Mouse (Mus musculus) hindbrain, postnatal 0 days (tissue): ENCODE measurements around the gene Olfr152. TPM values are rescaled to one million over a fixed set of nuclear protein-coding genes. Genes with fewer than 3 reads are reported as not detected.

Experiments used
- ATAC-seq: fragments of 200-750 bp; cut with Nextera tagmentation; 2 replicates; pipeline ENCODE4 v1.8.0; 2017; ENCODE audit warnings: mild to moderate bottlenecking, moderate TSS enrichment, moderate library complexity
- DNase-seq: peaks from one replicate; pipeline ENCODE4 v3.0.0-alpha.2; 2015; ENCODE audit warnings: low spot score
- H3K27ac ChIP-seq: fragments of 300-500 bp; sonication (generic); 2 replicates; pipeline ENCODE4 v1.5.1; 2014; ENCODE audit warnings: mild to moderate bottlenecking
- H3K27me3 ChIP-seq: fragments of 300-500 bp; sonication (generic); 2 replicates; pipeline ENCODE4 v1.6.1; 2014; ENCODE audit warnings: low read length, mixed read lengths; ENCODE audit not compliant: insufficient read depth
- H3K36me3 ChIP-seq: fragments of 300-500 bp; sonication (generic); 2 replicates; pipeline ENCODE4 v1.6.1; 2014; ENCODE audit warnings: low read length, mixed read lengths; ENCODE audit not compliant: insufficient read depth
- H3K4me1 ChIP-seq: fragments of 300-500 bp; sonication (generic); 2 replicates; pipeline ENCODE4 v1.6.1; 2014; ENCODE audit warnings: antibody characterized with exemption, low read length, mixed read lengths; ENCODE audit not compliant: insufficient read depth
- H3K4me2 ChIP-seq: fragments of 300-500 bp; sonication (generic); 2 replicates; pipeline ENCODE4 v1.6.1; 2014; ENCODE audit warnings: low read depth, mild to moderate bottlenecking, low read length, moderate library complexity, mixed read lengths
- H3K4me3 ChIP-seq: fragments of 300-500 bp; sonication (generic); 2 replicates; pipeline ENCODE4 v1.5.1; 2014; ENCODE audit warnings: low read length
- H3K9ac ChIP-seq: fragments of 300-500 bp; sonication (generic); replicated peaks from 2 replicates; pipeline ENCODE4 v1.6.1; 2014; ENCODE audit warnings: mild to moderate bottlenecking, low read length, moderate library complexity, mixed read lengths
- H3K9me3 ChIP-seq: fragments of 300-500 bp; sonication (generic); 2 replicates; pipeline ENCODE4 v1.6.1; 2016; ENCODE audit warnings: low read length, mixed read lengths
- CTCF ChIP-seq: IDR thresholded peaks from 2 replicates; pipeline ENCODE4 v1.5.1; 2016; ENCODE audit warnings: antibody characterized with exemption, control low read depth, low read depth
- WGBS: fragments of 180-500 bp; shearing (Covaris S2); extraction: QIAGEN DNeasy Blood & Tissue Kit; methylation state at CpG from one replicate; pipeline ENCODE4 v1.1.7; 2014; 5-methylcytosine and 5-hydroxymethylcytosine counted together
- polyA plus RNA-seq: library from polyadenylated mRNA; unstranded; fragments of >200 nt; fragmentation: Nextera tagmentation; extraction: Ambion mirVana; gene quantifications from 2 replicates; pipeline ENCODE4 v1.2.1, GENCODE M21; 2015
- total RNA-seq: library from RNA; depleted of rRNA; stranded (reverse); fragments of >200 nt; gene quantifications from 2 replicates; pipeline ENCODE4 v1.2.3, GENCODE M21; 2014; rRNA removed

The Olfr152 gene
- total RNA-seq (not detected in 2 replicates), polyA plus RNA-seq (not detected in 2 replicates)

GRCm38 (mm10) chr2:87779183-87779582 is at the start of gene Olfr152:
TSS of gene Olfr152 (plus strand) at chr2:87779483.
- no peak for ATAC-seq
- Histone ChIP-seq H3K4me1 (no peaks in the 10 kb centered on the region), H3K36me3 (no peaks in the 10 kb centered on the region), H3K4me3 (no peak within 1 kb of the TSS), H3K27me3 (no peaks in the 10 kb centered on the region), H3K27ac (no peak within 1 kb of the TSS), H3K9me3 (no peaks in the 10 kb centered on the region), H3K9ac (no peak within 1 kb of the TSS), H3K4me2 (no peak within 1 kb of the TSS)
- WGBS, result 75% methylated on average over 4 of the region's 4 CpGs
- no peak for DNase-seq
- TF ChIP-seq CTCF, result no peak

- no peak for ATAC-seq
- no peak within 1 kb of the TSS for H3K9ac ChIP-seq
- no peak within 1 kb of the TSS for H3K4me2 ChIP-seq
- H3K4me1 ChIP-seq, result no peaks in the 10 kb centered on the region
- no peaks in the 10 kb centered on the region for H3K27me3 ChIP-seq
- no peaks in the 10 kb centered on the region for H3K9me3 ChIP-seq
- no peak for TF ChIP-seq CTCF
- WGBS, result 80% methylated on average over 1 of the region's 1 CpGs
- no peak within 1 kb of the TSS for H3K4me3 ChIP-seq
- no peak for DNase-seq
- no peak within 1 kb of the TSS for H3K27ac ChIP-seq
- H3K36me3 ChIP-seq, result no peaks in the 10 kb centered on the region
These were observed 39.4 kb upstream of the Olfr152 start, which contains the start of gene Olfr1138 for GRCm38 (mm10) chr2:87739878-87740277. TSS of gene Olfr1138 (minus strand) at chr2:87739978.

GRCm38 (mm10) chr2:87743452-87743851 is 35.8 kb upstream of the Olfr152 start, which contains the start of gene Olfr1140:
TSS of gene Olfr1140 (plus strand) at chr2:87743752.
- Histone ChIP-seq H3K4me1 (no peaks in the 10 kb centered on the region), H3K9me3 (no peaks in the 10 kb centered on the region), H3K4me3 (no peak within 1 kb of the TSS), H3K27ac (no peak within 1 kb of the TSS), H3K9ac (no peak within 1 kb of the TSS), H3K36me3 (no peaks in the 10 kb centered on the region), H3K27me3 (no peaks in the 10 kb centered on the region), H3K4me2 (no peak within 1 kb of the TSS)
- ATAC-seq (no peak), DNase-seq (no peak)
- 73% methylated on average over 3 of the region's 3 CpGs for WGBS
- no peak for TF ChIP-seq CTCF

- WGBS, result 77% methylated on average over 1 of the region's 1 CpGs
- TF ChIP-seq CTCF, result no peak
- Histone ChIP-seq H3K4me3 (no peak within 1 kb of the TSS), H3K4me2 (no peak within 1 kb of the TSS), H3K27ac (no peak within 1 kb of the TSS), H3K9me3 (no peaks in the 10 kb centered on the region), H3K36me3 (no peaks in the 10 kb centered on the region), H3K4me1 (no peaks in the 10 kb centered on the region), H3K27me3 (no peaks in the 10 kb centered on the region), H3K9ac (no peak within 1 kb of the TSS)
- no peak for DNase-seq
- ATAC-seq, result no peak
These were observed 25.4 kb upstream of the Olfr152 start, which contains the start of gene Olfr1141 for GRCm38 (mm10) chr2:87753891-87754290. TSS of gene Olfr1141 (minus strand) at chr2:87753991.

- 44% methylated on average over 1 of the region's 1 CpGs for WGBS
- Histone ChIP-seq H3K4me2 (no peak overlapping the region), H3K9me3 (no peaks in the 10 kb centered on the region), H3K4me1 (no peaks in the 10 kb centered on the region), H3K9ac (no peak overlapping the region), H3K36me3 (no peaks in the 10 kb centered on the region), H3K4me3 (no peak overlapping the region), H3K27me3 (no peaks in the 10 kb centered on the region), H3K27ac (no peak overlapping the region)
- no peak for ATAC-seq
- DNase-seq, result no peak
- no peak; the same call in 1 of the 2 replicates for TF ChIP-seq CTCF
These were observed 3.1 kb upstream of the Olfr152 start for GRCm38 (mm10) chr2:87776143-87776542.

GRCm38 (mm10) chr2:87800292-87800691 is 21.0 kb downstream of the Olfr152 start, which contains the start of gene Olfr1143:
TSS of gene Olfr1143 (plus strand) at chr2:87800592.
- no peak within 1 kb of the TSS for H3K4me3 ChIP-seq
- no peaks in the 10 kb centered on the region for H3K4me1 ChIP-seq
- H3K4me2 ChIP-seq, result no peak within 1 kb of the TSS
- no peak within 1 kb of the TSS for H3K9ac ChIP-seq
- no peak for DNase-seq
- no peaks in the 10 kb centered on the region for H3K36me3 ChIP-seq
- H3K9me3 ChIP-seq, result no peaks in the 10 kb centered on the region
- TF ChIP-seq CTCF, result no peak
- no peak within 1 kb of the TSS for H3K27ac ChIP-seq
- ATAC-seq, result no peak
- no peaks in the 10 kb centered on the region for H3K27me3 ChIP-seq

GRCm38 (mm10) chr2:87809522-87809921 is 30.2 kb downstream of the Olfr152 start, which contains the start of gene Olfr1145:
TSS of gene Olfr1145 (plus strand) at chr2:87809822.
- ATAC-seq (no peak), DNase-seq (no peak)
- no peaks in the 10 kb centered on the region for H3K36me3 ChIP-seq
- TF ChIP-seq CTCF, result no peak
- H3K4me1 ChIP-seq, result no peaks in the 10 kb centered on the region
- H3K9me3 ChIP-seq, result no peaks in the 10 kb centered on the region
- H3K4me3 ChIP-seq, result no peak within 1 kb of the TSS
- WGBS, result 80% methylated on average over 1 of the region's 1 CpGs
- no peak within 1 kb of the TSS for H3K4me2 ChIP-seq
- no peak within 1 kb of the TSS for H3K9ac ChIP-seq
- no peak within 1 kb of the TSS for H3K27ac ChIP-seq
- H3K27me3 ChIP-seq, result no peaks in the 10 kb centered on the region
